Mouse (Mus musculus) liver, postnatal 0 days (tissue): ENCODE data around the gene Tns1.

Source experiments
- CTCF ChIP-seq: sonication (generic); IDR thresholded peaks from 2 replicates; pipeline ENCODE4 v1.5.1; 2016; ENCODE audit warnings: antibody characterized with exemption, low read depth
- EP300 ChIP-seq: IDR thresholded peaks from 2 replicates; pipeline ENCODE4 v1.6.1; 2016; ENCODE audit warnings: antibody characterized with exemption, low read depth, mild to moderate bottlenecking

DNA sequence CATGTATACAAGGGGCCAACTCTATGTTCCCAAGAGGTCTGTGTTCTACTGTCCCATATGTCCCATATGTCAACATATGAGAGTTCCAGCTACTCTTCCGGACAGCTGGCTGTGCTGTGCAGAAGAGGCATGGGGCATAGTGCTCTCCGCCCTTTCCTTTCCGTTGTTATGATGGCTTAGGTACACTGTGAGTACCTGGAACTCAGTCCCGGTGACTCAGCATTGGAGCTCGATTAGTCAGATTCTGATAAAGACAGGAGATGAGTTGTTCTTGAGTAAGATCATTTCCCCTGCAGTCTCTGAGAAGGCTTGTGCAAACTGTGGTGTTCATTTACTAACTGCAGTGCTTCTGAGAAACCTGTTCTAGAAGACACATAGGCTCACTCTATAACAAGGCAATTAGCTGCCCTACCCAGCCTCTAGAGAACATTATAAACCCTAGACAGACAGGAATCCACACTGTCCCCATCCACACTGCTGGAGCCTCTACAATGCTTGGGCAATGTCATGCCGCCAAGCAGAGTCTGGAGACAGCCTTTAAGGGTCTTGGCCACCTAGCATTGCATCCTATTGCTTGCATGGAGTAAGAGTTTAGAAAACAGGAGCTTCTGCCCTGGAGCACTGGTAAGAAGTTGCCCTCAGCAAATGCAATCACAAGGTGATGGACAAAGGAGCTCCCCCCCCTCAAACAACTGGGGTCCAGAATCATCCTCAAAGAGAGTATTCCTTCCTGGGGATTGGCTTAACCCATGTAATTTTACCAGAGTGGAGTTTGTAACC lies 25.0 kb upstream of the Tns1 start:
- TF ChIP-seq CTCF (no peak), EP300 (no peak)
